Mouse (Mus musculus): ENCODE data around the gene Dync1i2.

- TF ChIP-seq CTCF (IDR thresholded peaks at IDR 0.05; ENCODE audit: low read depth, low read length) (no peak), POLR2AphosphoS5 (IDR thresholded peaks at IDR 0.05; ENCODE audit: insufficient replicate concordance, low read depth, low read length) (no peak)
Measured at GRCm38 (mm10) chr2:71211096-71211495, 410 bp upstream of the Dync1i2 start.
